Mouse (Mus musculus) thymus, adult 2 months (tissue): Measurements from ENCODE around the gene Gm13285. TPM values are rescaled to one million over a fixed set of nuclear protein-coding genes. Genes with fewer than 3 reads are reported as not detected.
"Not testable (repeated sequence)": the region's sequence is repeated elsewhere in the genome, so short reads cannot be mapped to it uniquely, and the experiment has no call there.

Experiments used
- DNase-seq: peaks from one replicate; pipeline ENCODE4 v3.0.0; 2021
- H3K27ac ChIP-seq: fragments of 200-500 bp; 2 replicates; pipeline ENCODE4 v1.5.1; 2012; ENCODE audit warnings: low read length, control low read depth; ENCODE audit not compliant: control insufficient read depth, insufficient read depth
- H3K27me3 ChIP-seq: fragments of 200-500 bp; 2 replicates; pipeline ENCODE4 v1.6.1; 2012; ENCODE audit warnings: mild to moderate bottlenecking, low read length, moderate library complexity, mixed read lengths; ENCODE audit not compliant: control insufficient read depth, insufficient read depth
- H3K36me3 ChIP-seq: fragments of 200-500 bp; 2 replicates; pipeline ENCODE4 v1.6.1; 2012; ENCODE audit warnings: mild to moderate bottlenecking, low read length, moderate library complexity; ENCODE audit not compliant: control insufficient read depth, insufficient read depth
- H3K4me1 ChIP-seq: fragments of 200-500 bp; replicated peaks from 2 replicates; pipeline ENCODE4 v1.6.1; 2012; ENCODE audit warnings: low read length; ENCODE audit not compliant: control insufficient read depth, insufficient read depth
- H3K4me3 ChIP-seq: fragments of 200-500 bp; 2 replicates; pipeline ENCODE4 v1.5.1; 2012; ENCODE audit warnings: mild to moderate bottlenecking, low read length, control low read depth, moderate library complexity; ENCODE audit not compliant: control insufficient read depth, insufficient read depth
- CTCF ChIP-seq: fragments of 200-500 bp; IDR thresholded peaks from 2 replicates; pipeline ENCODE4 v1.5.1; 2012; ENCODE audit warnings: mild to moderate bottlenecking, control low read depth, low read length, moderate library complexity, borderline replicate concordance; ENCODE audit not compliant: control insufficient read depth, poor library complexity, insufficient read depth; ENCODE audit errors: extremely low read depth
- POLR2A ChIP-seq: fragments of 200-500 bp; IDR thresholded peaks from 2 replicates; pipeline ENCODE4 v1.6.1; 2012; ENCODE audit warnings: mild to moderate bottlenecking, low read length, control low read depth, moderate library complexity; ENCODE audit not compliant: control insufficient read depth, poor library complexity, insufficient read depth; ENCODE audit errors: extremely low read depth
- WGBS: fragments of 180-500 bp; shearing (Covaris S2); methylation state at CpG from one replicate; pipeline ENCODE4 v1.1.7; 2018; 5-methylcytosine and 5-hydroxymethylcytosine counted together
- polyA plus RNA-seq: library from polyadenylated mRNA; depleted of rRNA; stranded (reverse); fragments of >200 nt; gene quantifications from 2 replicates; pipeline ENCODE4 v1.2.3, GENCODE M21; 2012; rRNA removed

The Gm13285 gene
- not detected in 2 replicates for polyA plus RNA-seq

- not testable (repeated sequence) for H3K4me1 ChIP-seq, DNase-seq, H3K27ac ChIP-seq, H3K27me3 ChIP-seq, H3K36me3 ChIP-seq, H3K4me3 ChIP-seq
- 11% methylated on average over 5 of the region's 7 CpGs for WGBS
Observed at GRCm38 (mm10) chr4:88799365-88799764, at the start of gene Gm13285. TSS of gene Gm13285 (plus strand) at chr4:88799665.

- DNase-seq, result no peak
- TF ChIP-seq POLR2A (no peak), CTCF (no peak)
- WGBS, result 94% methylated on average over 6 of the region's 6 CpGs
- Histone ChIP-seq H3K36me3 (no peaks in the 10 kb centered on the region), H3K4me1 (no peaks in the 10 kb centered on the region), H3K27me3 (no peaks in the 10 kb centered on the region), H3K27ac (no peak overlapping the region), H3K4me3 (no peak overlapping the region)
Observed at GRCm38 (mm10) chr4:88749926-88750325, 49.5 kb upstream of the Gm13285 start.

- not testable (repeated sequence) for H3K4me1 ChIP-seq, H3K4me3 ChIP-seq, H3K27ac ChIP-seq, H3K27me3 ChIP-seq, H3K36me3 ChIP-seq
- DNase-seq, result peak; percentile 80
- WGBS, result 96% methylated on average over 15 of the region's 15 CpGs
Observed at GRCm38 (mm10) chr4:88754818-88755340, 44.6 kb upstream of the Gm13285 start, which contains the start of gene Gm13271. TSS of gene Gm13271 (plus strand) at chr4:88754868.

GRCm38 (mm10) chr4:88756581-88757513 lies 42.6 kb upstream of the Gm13285 start:
- peak; percentile 14; the same call in 1 of the 2 replicates for TF ChIP-seq POLR2A
- H3K4me3 ChIP-seq, result peak overlapping the region; percentile 58
- WGBS, result 7% methylated on average over 29 of the region's 31 CpGs
- DNase-seq, result peak; percentile 25
- H3K4me1 ChIP-seq, H3K36me3 ChIP-seq, H3K27me3 ChIP-seq: not testable (repeated sequence)
- peak overlapping the region; percentile 69 for H3K27ac ChIP-seq

GRCm38 (mm10) chr4:88757628-88758031 lies 41.8 kb upstream of the Gm13285 start:
- 0% methylated on average over 21 of the region's 21 CpGs for WGBS
- TF ChIP-seq CTCF, result peak; percentile 53
- H3K27ac ChIP-seq, result not testable (repeated sequence)

GRCm38 (mm10) chr4:88758751-88759150 lies 40.7 kb upstream of the Gm13285 start:
- DNase-seq, H3K36me3 ChIP-seq, H3K4me3 ChIP-seq, H3K27me3 ChIP-seq, H3K4me1 ChIP-seq, H3K27ac ChIP-seq: not testable (repeated sequence)
- 96% methylated on average over 9 of the region's 9 CpGs for WGBS

More at GRCm38 (mm10) chr4:88757628-88758031, 41.8 kb upstream of the Gm13285 start:
- H3K27me3 ChIP-seq, H3K4me1 ChIP-seq, H3K36me3 ChIP-seq: not testable (repeated sequence)
- H3K4me3 ChIP-seq, result peak overlapping the region; percentile 58
- DNase-seq, result peak; percentile 92

GRCm38 (mm10) chr4:88759610-88760268 lies 39.7 kb upstream of the Gm13285 start, which contains the start of gene Gm13283:
TSS of gene Gm13283 (plus strand) at chr4:88760119.
- not testable (repeated sequence) for H3K27me3 ChIP-seq, H3K36me3 ChIP-seq, H3K4me1 ChIP-seq, H3K27ac ChIP-seq
- 22% methylated on average over 10 of the region's 14 CpGs for WGBS
- H3K4me3 ChIP-seq, result peak within 1 kb of the TSS; percentile 86
- DNase-seq, result peak; percentile 52
